Mouse (Mus musculus) kidney, adult 2 months (tissue): ENCODE measurements around the gene Caln1.

Source experiments
- CTCF ChIP-seq: fragments of 200-500 bp; conservative IDR thresholded peaks from 2 replicates; pipeline ENCODE4 v1.5.1; 2011; ENCODE audit warnings: low read depth, mild to moderate bottlenecking, control low read depth, low read length, moderate library complexity, mixed read lengths; ENCODE audit not compliant: insufficient read depth, insufficient read length
- POLR2A ChIP-seq: fragments of 200-500 bp; IDR thresholded peaks from one replicate; pipeline ENCODE4 v1.6.1; 2011; ENCODE audit warnings: low read depth, low read length, control low read depth

GRCm38 (mm10) chr5:130704866-130705265, 335.6 kb downstream of the Caln1 start:
- TF ChIP-seq CTCF (no peak), POLR2A (no peak)
